8 mouse cellular contexts compared by ENCODE assay signal in genomic region chr2:90611959-90612571, GRCm38 (mm10). TPM values are rescaled to one million over a fixed set of nuclear protein-coding genes. Genes with fewer than 3 reads are reported as not detected.
DNase-seq lines count a peak whose midpoint lies in the region; ATAC-seq lines count a peak whose summit lies in the region.

No protein-coding gene starts in this region.

- H3K27ac ChIP-seq in intestine, embryonic 15.5 days = no peak overlapping the region
- H3K27ac ChIP-seq in midbrain, embryonic 13.5 days = no peak overlapping the region

- H3K9me3 ChIP-seq in intestine, embryonic 15.5 days = no peaks in the 10 kb centered on the region
- no peaks in the 10 kb centered on the region for H3K9me3 ChIP-seq in midbrain, embryonic 13.5 days

- H3K9ac ChIP-seq in intestine, embryonic 15.5 days = no peak overlapping the region
- no peak overlapping the region for H3K9ac ChIP-seq in midbrain, embryonic 13.5 days (replicated peaks)

- H3K4me1 ChIP-seq in intestine, embryonic 15.5 days (replicated peaks) = no peaks in the 10 kb centered on the region
- H3K4me1 ChIP-seq in midbrain, embryonic 13.5 days (replicated peaks) = no peaks in the 10 kb centered on the region

- peak; percentile 39 to 53 for DNase-seq in right cerebral cortex, adult 2 months (ENCODE audit: low spot score in 2 of 2)
- DNase-seq in right cerebral cortex, postnatal 4 days = no peak
- DNase-seq in fibroblast of lung, adult 2 months (ENCODE audit: low read depth) = peak; percentile 94
- peak; percentile 48 to 55 for DNase-seq in monocyte, adult 2 months (ENCODE audit: low read depth in 1 of 2, low spot score in 2 of 2)
- no peak for DNase-seq in testis, postnatal 14 days (ENCODE audit: low spot score)
- no peak for DNase-seq in cerebellum, postnatal 14 days

- H3K36me3 ChIP-seq in intestine, embryonic 15.5 days = no peaks in the 10 kb centered on the region
- no peaks in the 10 kb centered on the region for H3K36me3 ChIP-seq in midbrain, embryonic 13.5 days

- H3K27me3 ChIP-seq in intestine, embryonic 15.5 days (replicated peaks) = no peaks in the 10 kb centered on the region
- no peaks in the 10 kb centered on the region for H3K27me3 ChIP-seq in midbrain, embryonic 13.5 days

- ATAC-seq in intestine, embryonic 15.5 days = peak; percentile 96
- no peak for ATAC-seq in midbrain, embryonic 13.5 days

- no peak overlapping the region for H3K4me3 ChIP-seq in intestine, embryonic 15.5 days (replicated peaks)
- no peak overlapping the region for H3K4me3 ChIP-seq in midbrain, embryonic 13.5 days (replicated peaks)

- no peak overlapping the region for H3K4me2 ChIP-seq in intestine, embryonic 15.5 days (replicated peaks)
- no peak overlapping the region for H3K4me2 ChIP-seq in midbrain, embryonic 13.5 days (replicated peaks)

- 81% methylated on average over 10 of the region's 10 CpGs for WGBS in intestine, embryonic 15.5 days
- 87% methylated on average over 10 of the region's 10 CpGs for WGBS in midbrain, embryonic 13.5 days

RNA-seq across cellular contexts. Expression of gene Ptprj, which starts 31.6 kb away (rescaled TPM):
- 4.4 and 5.3 TPM in 2 replicates for polyA plus RNA-seq in intestine, embryonic 15.5 days (2015; fragmentation: Nextera tagmentation; extraction: Ambion mirVana)
- polyA plus RNA-seq in midbrain, embryonic 13.5 days (2015; fragmentation: Nextera tagmentation; extraction: Ambion mirVana) = 3.0 and 3.1 TPM in 2 replicates

Comparison
In these comparisons a context has a peak if more than half of its experiments do, and no peak if none do; other contexts are left out.
1. DNase-seq: peak in right cerebral cortex, adult 2 months (2 of 2), fibroblast of lung, adult 2 months (single experiment) and monocyte, adult 2 months (2 of 2); none in right cerebral cortex, postnatal 4 days (single experiment), testis, postnatal 14 days (single experiment) and cerebellum, postnatal 14 days (0 of 2).